Mouse (Mus musculus): ENCODE measurements around the gene Cfap65.
A peak's percentile ranks its signal among the peaks of the same experiment; 100 is the strongest.

- TF ChIP-seq CTCF (conservative IDR thresholded peaks at IDR 0.05; ENCODE audit: insufficient read depth, insufficient read length, low read depth, low read length) (peak; percentile 52), POLR2A (IDR thresholded peaks at IDR 0.05; ENCODE audit: low read depth, low read length) (no peak)
Observed at GRCm38 (mm10) chr1:74973590-74973989, 38.2 kb upstream of the Cfap65 start.
